Mouse (Mus musculus) ES-Bruce4 (cell line): Measurements from ENCODE around the gene Aktip.

Experiments used
- CTCF ChIP-seq: IDR thresholded peaks from one replicate; pipeline ENCODE4 v1.8.1; 2011; ENCODE audit warnings: low read depth, low read length
- EP300 ChIP-seq: IDR thresholded peaks from 2 replicates; pipeline ENCODE4 v1.6.1; 2011; ENCODE audit warnings: low read depth, low read length; ENCODE audit not compliant: insufficient read depth
- POLR2A ChIP-seq: IDR thresholded peaks from one replicate; pipeline ENCODE4 v1.8.1; 2011; ENCODE audit warnings: low read length; ENCODE audit not compliant: insufficient read depth

DNA sequence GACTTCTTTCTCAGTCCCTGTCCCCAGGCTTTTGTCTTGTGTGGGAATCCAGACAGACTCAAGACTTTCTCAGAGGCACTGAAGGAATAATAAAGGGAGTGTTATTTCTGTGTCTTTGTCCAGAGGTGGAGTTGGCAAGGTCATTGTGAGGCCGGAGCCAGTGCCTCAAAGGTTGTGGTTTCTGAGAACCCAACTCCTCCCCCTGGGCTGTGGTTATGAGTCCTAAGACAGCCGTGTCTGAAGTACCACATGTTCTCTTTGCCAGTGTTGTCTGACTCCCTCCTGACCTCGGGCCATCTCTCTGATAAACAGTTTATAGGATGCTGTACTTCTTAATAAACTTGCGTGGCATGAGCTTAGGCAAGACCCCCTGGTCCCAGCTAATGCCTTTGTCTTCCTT lies 134.6 kb downstream of the Aktip start:
- TF ChIP-seq CTCF (no peak), POLR2A (no peak), EP300 (no peak)
